Mouse (Mus musculus): Measurements from ENCODE around the gene Epor. TPM values are rescaled to one million over a fixed set of nuclear protein-coding genes. Genes with fewer than 3 reads are reported as not detected.
A peak's percentile ranks its signal among the peaks of the same experiment; 100 is the strongest.

The Epor gene
- 143 and 144 TPM in 2 replicates for polyA plus RNA-seq (2015; fragmentation: Nextera tagmentation; extraction: Ambion mirVana)

DNA sequence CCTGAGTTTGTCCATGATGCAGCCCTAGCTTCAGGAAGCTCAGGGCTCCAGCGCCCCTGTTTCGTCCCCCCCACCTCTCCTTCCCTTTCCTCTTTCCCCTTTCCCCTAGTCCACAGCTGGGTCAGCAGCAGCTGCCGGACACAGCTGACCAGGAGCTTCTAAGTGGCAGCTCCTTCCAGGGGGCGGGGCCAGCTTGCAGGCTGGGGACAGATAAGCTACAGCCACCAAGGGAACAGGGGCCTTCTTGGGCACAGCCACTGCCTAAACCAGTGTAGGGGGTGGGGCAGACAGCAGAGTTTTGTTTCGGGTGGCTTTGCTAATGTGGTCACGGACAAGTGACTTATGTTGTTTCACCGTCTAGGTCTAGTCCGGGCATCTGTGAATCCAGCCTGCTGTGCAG, at the start of gene Epor:
Epor (minus strand) TSS at position 90 of the 400 bp plus-strand sequence.
- Histone ChIP-seq H3K27me3 (0 out of 2 replicates have a peak, but pooled peaks cover 6% of the 10 kb centered on the region), H3K9me3 (replicated peaks) (no peaks in the 10 kb centered on the region), H3K27ac (peak within 1 kb of the TSS; percentile 99), H3K4me2 (peak within 1 kb of the TSS; percentile 84), H3K36me3 (peaks cover 37% of the 10 kb centered on the region), H3K4me1 (replicated peaks) (peaks cover 45% of the 10 kb centered on the region), H3K9ac (peak within 1 kb of the TSS; percentile 98), H3K4me3 (replicated peaks) (peak within 1 kb of the TSS; percentile 85)
- DNase-seq (peak; percentile 88), ATAC-seq (ENCODE audit: low read depth) (peak; percentile 72)
- WGBS (ENCODE audit: insufficient replicate concordance): 2% methylated on average over 8 of the region's 8 CpGs

DNA sequence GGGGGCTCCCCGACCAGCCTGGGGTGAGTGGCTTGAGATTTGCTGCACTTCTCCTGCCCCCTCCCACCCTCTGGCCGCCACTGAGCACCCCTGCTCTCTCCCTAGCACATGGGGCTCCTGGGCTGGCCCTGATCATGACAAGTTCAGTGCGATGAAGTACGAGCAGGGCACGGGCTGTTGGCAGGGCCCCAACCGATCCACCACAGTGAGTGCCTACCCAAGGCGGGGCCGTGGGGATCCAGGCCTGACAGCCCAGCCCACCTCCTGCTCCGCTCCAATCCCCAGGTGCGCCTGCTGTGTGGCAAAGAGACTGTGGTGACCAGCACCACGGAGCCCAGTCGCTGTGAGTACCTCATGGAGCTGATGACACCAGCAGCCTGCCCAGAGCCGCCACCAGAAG, 49.4 kb upstream of the Epor start:
- H3K9ac ChIP-seq: no peak overlapping the region
- 91% methylated on average over 13 of the region's 13 CpGs for WGBS (ENCODE audit: insufficient replicate concordance)
- ATAC-seq (ENCODE audit: low read depth): no peak

DNA sequence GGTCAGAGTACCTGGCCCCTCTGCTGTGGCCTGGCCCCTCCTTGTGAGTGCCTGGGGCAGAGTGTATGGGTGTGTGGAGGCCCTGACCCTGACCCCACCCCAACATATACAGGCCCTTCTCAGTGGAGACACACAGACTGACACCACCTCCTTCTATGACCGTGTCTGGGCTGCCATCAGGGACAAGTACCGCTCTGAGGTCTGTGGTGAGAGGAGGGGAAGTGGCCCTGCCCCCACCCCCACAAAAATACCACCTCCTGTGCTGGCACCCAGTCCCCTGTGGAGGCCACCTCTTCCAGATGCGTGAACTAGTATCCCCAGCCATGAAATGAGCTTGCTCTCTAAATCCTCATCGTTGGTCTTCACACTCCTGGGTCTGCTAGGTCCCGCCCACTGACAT, 47.7 kb upstream of the Epor start:
- Histone ChIP-seq H3K9me3 (replicated peaks) (no peaks in the 10 kb centered on the region), H3K36me3 (peaks cover 87% of the 10 kb centered on the region), H3K27ac (no peak overlapping the region), H3K4me3 (replicated peaks) (no peak overlapping the region), H3K4me2 (no peak overlapping the region), H3K27me3 (no peaks in the 10 kb centered on the region), H3K9ac (no peak overlapping the region), H3K4me1 (replicated peaks) (0 out of 2 replicates have a peak, but pooled peaks cover 6% of the 10 kb centered on the region)
- ATAC-seq (ENCODE audit: low read depth) (no peak), DNase-seq (no peak)
- 61% methylated on average over 5 of the region's 5 CpGs for WGBS (ENCODE audit: insufficient replicate concordance)

More for the DNA sequence above, 49.4 kb upstream of the Epor start:
- Histone ChIP-seq H3K4me3 (replicated peaks) (no peak overlapping the region), H3K4me1 (replicated peaks) (no peaks in the 10 kb centered on the region), H3K4me2 (no peak overlapping the region), H3K27ac (no peak overlapping the region), H3K27me3 (no peaks in the 10 kb centered on the region), H3K9me3 (replicated peaks) (no peaks in the 10 kb centered on the region), H3K36me3 (peaks cover 71% of the 10 kb centered on the region)
- no peak for DNase-seq

DNA sequence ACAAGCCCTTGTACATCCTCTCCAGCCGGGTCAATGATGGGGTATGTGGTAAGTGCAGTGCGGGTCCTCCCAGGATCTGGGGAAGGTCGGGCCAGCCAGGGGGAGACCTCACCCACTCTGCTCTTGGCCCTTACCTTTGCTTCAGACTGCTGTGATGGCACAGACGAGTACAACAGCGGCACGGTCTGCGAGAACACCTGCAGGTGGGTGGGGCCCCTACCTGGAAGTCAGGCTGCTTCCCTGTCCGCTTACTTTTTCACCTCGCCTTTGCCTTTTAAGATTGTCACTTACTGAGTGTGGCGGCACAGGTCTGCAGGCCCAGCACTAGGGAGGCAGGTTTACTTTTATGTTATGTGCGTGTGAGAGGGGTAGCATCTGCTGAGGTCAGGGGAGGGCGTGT, 41.2 kb upstream of the Epor start:
- no peak overlapping the region for H3K27ac ChIP-seq

DNA sequence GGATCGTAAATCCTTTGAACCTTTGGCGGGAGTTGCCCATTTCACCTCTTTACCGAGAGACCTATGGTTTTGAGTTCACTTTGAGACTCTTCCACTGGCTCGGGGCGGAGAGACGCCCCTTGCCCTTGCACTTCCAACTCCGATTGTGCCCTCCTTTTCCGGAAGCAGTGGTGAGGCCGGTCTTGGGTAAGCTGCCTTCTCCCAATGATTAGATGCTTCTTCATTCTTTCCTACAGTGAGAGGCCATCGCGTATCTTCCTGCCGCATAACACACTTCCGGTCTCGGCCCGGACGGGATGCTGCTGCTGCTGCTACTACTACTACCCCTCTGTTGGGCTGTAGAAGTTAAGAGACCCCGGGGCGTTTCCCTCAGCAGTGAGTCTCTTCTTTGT, 39.9 kb upstream of the Epor start:
- H3K9ac ChIP-seq: peak overlapping the region; percentile 80
- peaks cover 31% of the 10 kb centered on the region for H3K4me1 ChIP-seq (replicated peaks)
- peaks cover 19% of the 10 kb centered on the region for H3K27me3 ChIP-seq
- DNase-seq (no peak), ATAC-seq (ENCODE audit: low read depth) (peak; percentile 5)
- under 1% methylated on average over 18 of the region's 18 CpGs for WGBS (ENCODE audit: insufficient replicate concordance)
- H3K9me3 ChIP-seq (replicated peaks): no peaks in the 10 kb centered on the region
- peak overlapping the region; percentile 95 for H3K4me2 ChIP-seq
- H3K36me3 ChIP-seq: peaks cover 43% of the 10 kb centered on the region
- H3K4me3 ChIP-seq (replicated peaks): peak overlapping the region; percentile 84
- peak overlapping the region; percentile 83 for H3K27ac ChIP-seq

More for the DNA sequence above, 41.2 kb upstream of the Epor start:
- DNase-seq (no peak), ATAC-seq (ENCODE audit: low read depth) (no peak)
- Histone ChIP-seq H3K4me1 (replicated peaks) (peaks cover 31% of the 10 kb centered on the region), H3K36me3 (peaks cover 56% of the 10 kb centered on the region), H3K4me2 (peak overlapping the region; percentile 95; the same call in 1 of the 2 replicates), H3K27me3 (peaks cover 8% of the 10 kb centered on the region), H3K4me3 (replicated peaks) (peak overlapping the region; percentile 84; the same call in 1 of the 2 replicates), H3K9ac (no peak overlapping the region), H3K9me3 (replicated peaks) (no peaks in the 10 kb centered on the region)
- WGBS (ENCODE audit: insufficient replicate concordance): 85% methylated on average over 12 of the region's 12 CpGs

DNA sequence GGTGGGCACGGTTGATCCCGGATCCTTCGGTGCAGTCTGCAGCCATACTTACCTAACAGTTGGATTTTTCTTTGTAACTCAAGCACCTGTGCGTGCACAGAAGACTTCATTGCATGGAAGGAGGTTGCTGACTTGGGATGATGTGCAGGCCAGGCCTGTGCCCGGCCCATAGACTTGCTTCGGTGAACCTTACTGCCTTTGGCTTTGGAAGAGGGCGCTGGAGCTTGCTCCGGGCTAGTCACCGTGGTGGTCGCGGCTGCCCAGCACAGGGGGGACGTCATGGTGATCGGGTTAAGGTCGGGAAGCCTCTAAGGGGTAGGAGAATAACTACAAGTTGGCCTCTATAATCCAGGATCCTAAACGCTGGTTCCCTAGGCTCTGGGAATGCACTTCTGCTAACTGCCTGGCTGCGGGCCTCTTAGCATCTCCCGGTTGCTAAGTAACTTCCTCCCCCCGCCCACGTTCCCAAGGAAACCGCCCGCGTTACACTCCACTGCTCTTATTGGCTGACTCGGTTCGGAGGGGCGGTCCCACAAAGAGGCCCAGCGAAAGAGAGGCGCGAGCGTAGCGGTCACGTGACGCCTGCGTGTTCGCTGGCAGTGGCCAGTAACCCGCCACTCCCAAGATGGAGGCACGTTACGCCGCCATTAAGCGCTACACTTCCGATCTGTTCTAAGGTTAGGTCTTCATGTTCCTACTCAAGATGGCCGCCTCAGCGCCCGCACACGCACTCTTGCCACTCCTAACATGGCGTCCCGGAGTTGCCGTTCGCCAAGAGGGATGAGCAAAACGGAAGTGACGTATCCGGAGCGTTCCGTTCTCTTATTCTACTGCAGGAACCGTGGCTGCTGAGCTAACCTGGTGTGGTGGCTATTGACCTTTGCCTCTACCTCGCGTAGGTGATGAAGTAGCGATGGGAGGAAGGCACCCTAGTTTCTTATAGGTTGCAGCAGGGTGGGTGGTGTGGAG, 39.2 kb upstream of the Epor start, which contains the start of the genes Ccdc151 and Prkcsh:
Ccdc151 (minus strand) TSS at position 441 of the 969 bp plus-strand sequence.
Prkcsh (plus strand) TSS at position 613 of the 969 bp plus-strand sequence.
- peak within 1 kb of the TSS; percentile 83 for H3K27ac ChIP-seq

DNA sequence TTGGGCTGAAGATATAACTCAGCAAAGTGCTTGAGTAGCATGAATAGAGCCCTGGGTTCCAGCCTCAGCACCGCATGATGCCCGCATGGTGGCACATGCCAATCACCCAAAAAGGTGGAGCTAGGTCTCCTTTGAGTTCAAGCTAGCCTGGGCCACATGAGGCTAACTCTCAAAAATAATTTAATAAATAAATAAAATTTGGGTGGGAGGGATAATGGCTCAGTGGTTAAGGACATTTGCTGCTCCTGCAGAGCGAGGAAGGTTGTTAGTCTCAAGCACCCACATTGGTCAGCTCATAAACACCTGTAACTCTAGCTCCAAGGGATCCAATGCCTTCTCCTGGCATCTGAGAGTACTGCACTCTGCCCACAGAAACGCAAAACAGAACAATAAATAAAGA, 38.3 kb upstream of the Epor start:
- Histone ChIP-seq H3K9me3 (replicated peaks) (no peaks in the 10 kb centered on the region), H3K36me3 (peaks cover 27% of the 10 kb centered on the region), H3K4me3 (replicated peaks) (no peak overlapping the region), H3K4me2 (no peak overlapping the region), H3K27me3 (peaks cover 33% of the 10 kb centered on the region), H3K9ac (no peak overlapping the region), H3K4me1 (replicated peaks) (peaks cover 26% of the 10 kb centered on the region), H3K27ac (no peak overlapping the region)
- ATAC-seq (ENCODE audit: low read depth) (no peak), DNase-seq (no peak)
- 76% methylated on average over 4 of the region's 4 CpGs for WGBS (ENCODE audit: insufficient replicate concordance)

More for the DNA sequence above, 39.2 kb upstream of the Epor start, which contains the start of the genes Ccdc151 and Prkcsh:
- peaks cover 25% of the 10 kb centered on the region for H3K27me3 ChIP-seq
- peaks cover 31% of the 10 kb centered on the region for H3K4me1 ChIP-seq (replicated peaks)
- H3K9me3 ChIP-seq (replicated peaks): no peaks in the 10 kb centered on the region
- peak; percentile 99 for DNase-seq
- 6% methylated on average over 57 of the region's 57 CpGs for WGBS (ENCODE audit: insufficient replicate concordance)
- ATAC-seq (ENCODE audit: low read depth): peak; percentile 99
- H3K4me3 ChIP-seq (replicated peaks): peak within 1 kb of the TSS; percentile 84
- H3K4me2 ChIP-seq: peak within 1 kb of the TSS; percentile 95
- peak within 1 kb of the TSS; percentile 80 for H3K9ac ChIP-seq
- peaks cover 36% of the 10 kb centered on the region for H3K36me3 ChIP-seq

DNA sequence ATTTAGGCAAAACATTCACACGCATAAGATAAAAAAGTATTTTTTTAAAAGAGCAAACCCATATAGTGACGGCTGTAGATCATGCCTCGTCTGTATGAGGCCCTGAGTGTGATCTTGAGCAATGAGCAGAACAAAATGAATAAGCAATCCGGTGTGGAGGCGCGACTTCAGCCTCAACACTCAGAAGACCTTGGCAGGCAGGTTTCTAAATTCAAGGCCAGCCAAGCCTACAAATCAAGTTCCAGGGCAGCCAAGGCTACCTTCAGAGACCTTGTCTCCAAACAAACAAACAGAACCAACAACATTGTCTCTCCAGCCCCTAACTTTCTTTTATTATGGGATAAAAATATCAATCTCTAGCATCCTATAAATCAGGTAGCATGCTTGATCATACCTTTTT, 37.0 kb upstream of the Epor start:
- no peak for ATAC-seq (ENCODE audit: low read depth)
- Histone ChIP-seq H3K9me3 (replicated peaks) (no peaks in the 10 kb centered on the region), H3K4me3 (replicated peaks) (no peak overlapping the region), H3K4me1 (replicated peaks) (peaks cover 26% of the 10 kb centered on the region), H3K4me2 (no peak overlapping the region), H3K36me3 (peaks cover 14% of the 10 kb centered on the region), H3K27me3 (peaks cover 37% of the 10 kb centered on the region), H3K9ac (no peak overlapping the region), H3K27ac (no peak overlapping the region)
- DNase-seq: no peak
- WGBS (ENCODE audit: insufficient replicate concordance): 77% methylated on average over 6 of the region's 6 CpGs

DNA sequence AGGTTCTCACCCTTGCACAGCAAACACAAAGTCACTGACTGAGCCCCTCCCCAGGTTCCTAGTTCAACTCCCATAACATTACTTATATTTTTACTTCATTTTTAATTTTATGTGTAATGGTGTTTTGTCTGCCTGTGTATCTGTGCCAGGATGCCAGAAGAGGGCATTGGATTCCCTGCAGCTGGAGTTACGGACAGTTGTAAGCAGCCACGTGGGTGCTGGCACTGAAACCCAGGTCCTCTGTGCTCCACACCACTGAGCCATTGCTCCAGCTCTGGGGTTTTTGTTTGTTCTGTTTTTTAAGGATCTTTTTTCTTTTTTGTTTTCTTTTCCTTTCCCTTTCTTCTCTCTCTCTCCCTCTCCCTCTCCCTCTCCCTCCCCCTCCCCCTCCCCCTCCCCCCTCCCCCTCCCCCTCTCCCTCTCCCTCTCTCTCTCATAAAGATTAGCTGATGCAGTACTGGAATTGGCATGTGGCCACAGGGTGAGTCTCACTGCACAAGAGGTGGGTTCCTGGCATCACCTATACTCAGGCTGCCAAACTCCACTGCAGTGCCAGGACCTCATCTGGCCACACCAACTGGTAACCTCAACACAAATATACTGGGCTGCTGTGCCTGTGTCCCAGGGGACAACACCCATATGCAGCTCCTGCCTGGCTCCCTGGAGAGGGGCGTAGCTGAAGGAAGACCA, 33.0 kb upstream of the Epor start:
- Histone ChIP-seq H3K27ac (no peak overlapping the region), H3K27me3 (peaks cover 76% of the 10 kb centered on the region), H3K9ac (no peak overlapping the region), H3K4me3 (replicated peaks) (no peak overlapping the region), H3K9me3 (replicated peaks) (no peaks in the 10 kb centered on the region), H3K4me2 (no peak overlapping the region), H3K4me1 (replicated peaks) (0 out of 2 replicates have a peak, but pooled peaks cover 3% of the 10 kb centered on the region), H3K36me3 (no peaks in the 10 kb centered on the region)
- DNase-seq (no peak), ATAC-seq (ENCODE audit: low read depth) (no peak)
- WGBS (ENCODE audit: insufficient replicate concordance): 59% methylated on average over 3 of the region's 3 CpGs

DNA sequence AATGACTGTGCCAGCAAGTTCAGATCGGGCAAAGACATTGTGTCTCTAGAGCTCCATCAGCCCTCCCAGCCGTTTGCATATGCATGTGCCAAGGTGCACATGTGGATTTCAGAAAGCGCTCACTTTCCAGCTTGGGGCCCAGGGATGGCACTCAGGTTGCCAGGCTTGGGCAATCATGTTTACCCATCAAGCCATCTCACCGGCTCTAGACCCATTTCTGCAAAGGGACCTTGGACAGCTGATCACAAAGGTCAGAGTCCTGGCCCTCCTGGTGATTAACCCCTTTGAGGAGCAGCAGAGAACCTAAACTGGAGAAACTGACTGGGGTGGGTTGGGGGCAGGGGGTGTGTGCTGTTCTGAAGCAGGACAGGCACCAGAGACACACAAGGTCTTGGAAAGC, 28.9 kb upstream of the Epor start:
- H3K9me3 ChIP-seq (replicated peaks): no peaks in the 10 kb centered on the region
- no peak for DNase-seq
- WGBS (ENCODE audit: insufficient replicate concordance): 59% methylated on average over 4 of the region's 4 CpGs
- no peak overlapping the region for H3K9ac ChIP-seq
- no peaks in the 10 kb centered on the region for H3K36me3 ChIP-seq
- peaks cover 19% of the 10 kb centered on the region for H3K4me1 ChIP-seq (replicated peaks)
- H3K4me3 ChIP-seq (replicated peaks): no peak overlapping the region
- peaks cover 90% of the 10 kb centered on the region for H3K27me3 ChIP-seq
- no peak overlapping the region for H3K4me2 ChIP-seq
- H3K27ac ChIP-seq: no peak overlapping the region
- ATAC-seq (ENCODE audit: low read depth): no peak

All from liver, embryonic 13.5 days (tissue).